In the genomic region with DNA sequence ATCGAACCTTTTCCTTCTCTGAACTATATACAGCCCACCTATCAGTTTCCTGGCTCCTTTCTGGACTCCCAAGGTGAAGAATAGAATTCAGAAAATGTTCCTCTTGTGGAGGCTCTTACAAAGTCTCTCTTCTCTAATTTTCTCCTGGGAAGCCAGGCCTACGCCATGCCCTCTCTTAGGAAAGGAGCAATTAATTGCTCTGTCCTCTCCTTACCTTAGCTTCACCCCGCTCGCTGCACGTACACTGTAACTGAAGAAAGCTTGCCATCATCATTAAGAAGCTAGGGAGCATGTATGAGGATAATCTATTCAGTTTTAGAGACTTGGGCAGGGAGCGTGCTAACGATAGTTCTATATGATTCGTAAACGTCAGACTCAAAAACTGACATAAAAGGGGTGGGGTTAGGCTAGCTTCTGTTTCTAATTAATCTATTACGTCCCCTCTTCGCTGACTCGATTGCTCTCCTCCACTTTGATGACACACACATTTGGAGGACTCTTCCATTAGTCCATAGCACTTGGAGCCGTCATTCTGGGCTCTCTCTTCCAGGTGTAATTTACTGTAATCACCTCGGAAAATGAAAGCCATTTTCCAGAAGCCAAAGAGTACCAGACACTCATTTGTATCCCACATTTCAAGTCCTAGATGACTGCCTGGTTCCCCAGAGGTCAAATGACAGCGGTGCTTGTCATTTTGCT, we compare ENCODE assay signal across 24 mouse cellular contexts. TPM values are rescaled to one million over a fixed set of nuclear protein-coding genes. Genes with fewer than 3 reads are reported as not detected.
DNase-seq lines count a peak whose midpoint lies in the region; ATAC-seq and TF ChIP-seq lines count a peak whose summit lies in the region.
"Had no signal": no experiment of that assay in that cellular context is flagged by ENCODE, and none has a peak within 500 bp of the region (broad histone marks: within the 10 kb centered on the region; RNA-seq: fewer than 3 reads in every experiment).

No protein-coding gene starts in this region.

- WGBS in lung, embryonic 14.5 days, result 55% methylated on average over 15 of the region's 15 CpGs
- WGBS in forebrain, embryonic 13.5 days, result 47% methylated on average over 15 of the region's 15 CpGs

- TF ChIP-seq POLR2A in brain, embryonic 14.5 days (IDR thresholded peaks at IDR 0.05; ENCODE audit: borderline replicate concordance, extremely low read depth, insufficient read depth, insufficient read length, poor library complexity, severe bottlenecking), result no peak

- no peak for ATAC-seq in lung, embryonic 14.5 days (ENCODE audit: insufficient read depth)
- ATAC-seq in forebrain, embryonic 13.5 days, result peak; percentile 43; the same call in 1 of the 2 replicates
- ATAC-seq: hindbrain, embryonic 16.5 days; intestine, embryonic 16.5 days had no signal

- 0 out of 2 replicates have a peak overlapping the region, but pooled peaks have one; percentile 16 for H3K27ac ChIP-seq in lung, embryonic 14.5 days (ENCODE audit: low read depth)
- H3K27ac ChIP-seq in forebrain, embryonic 13.5 days, result 0 out of 2 replicates have a peak overlapping the region, but pooled peaks have one; percentile 36
- H3K27ac ChIP-seq: heart, adult 2 months; heart, embryonic 13.5 days; kidney, embryonic 15.5 days; limb, embryonic 15.5 days; liver, embryonic 15.5 days; macrophage had no signal

- no peak overlapping the region for H3K4me3 ChIP-seq in lung, embryonic 14.5 days (ENCODE audit: low read depth, low read length)
- H3K4me3 ChIP-seq in forebrain, embryonic 13.5 days, result no peak overlapping the region
- H3K4me3 ChIP-seq: heart, adult 2 months; heart, embryonic 13.5 days; kidney, embryonic 15.5 days; limb, embryonic 15.5 days; liver, embryonic 15.5 days had no signal

- no peaks in the 10 kb centered on the region for H3K4me1 ChIP-seq in lung, embryonic 14.5 days (ENCODE audit: insufficient read depth)
- no peaks in the 10 kb centered on the region for H3K4me1 ChIP-seq in forebrain, embryonic 13.5 days
- H3K4me1 ChIP-seq: limb, embryonic 15.5 days; liver, embryonic 15.5 days had no signal

- no peaks in the 10 kb centered on the region for H3K36me3 ChIP-seq in lung, embryonic 14.5 days (ENCODE audit: insufficient read depth)
- H3K36me3 ChIP-seq in forebrain, embryonic 13.5 days (ENCODE audit: poor library complexity, severe bottlenecking), result no peaks in the 10 kb centered on the region
- H3K36me3 ChIP-seq: heart, embryonic 13.5 days; kidney, embryonic 15.5 days; limb, embryonic 15.5 days; liver, embryonic 15.5 days had no signal

- no peak for TF ChIP-seq CTCF in lung, embryonic 14.5 days (IDR thresholded peaks at IDR 0.05; ENCODE audit: low read depth)
- TF ChIP-seq CTCF in brain, embryonic 14.5 days (IDR thresholded peaks at IDR 0.05; ENCODE audit: borderline replicate concordance, extremely low read depth, insufficient read depth, insufficient read length), result no peak

- no peaks in the 10 kb centered on the region for H3K27me3 ChIP-seq in lung, embryonic 14.5 days (ENCODE audit: insufficient read depth, low read length)
- H3K27me3 ChIP-seq in forebrain, embryonic 13.5 days, result no peaks in the 10 kb centered on the region
- H3K27me3 ChIP-seq: heart, embryonic 13.5 days; kidney, embryonic 15.5 days; limb, embryonic 15.5 days; liver, embryonic 15.5 days had no signal

- H3K4me2 ChIP-seq in lung, embryonic 14.5 days, result no peak overlapping the region
- no peak overlapping the region for H3K4me2 ChIP-seq in forebrain, embryonic 13.5 days
- H3K4me2 ChIP-seq: heart, embryonic 13.5 days; kidney, embryonic 15.5 days; limb, embryonic 15.5 days; liver, embryonic 15.5 days had no signal

- H3K9ac ChIP-seq in lung, embryonic 14.5 days, result no peak overlapping the region
- no peak overlapping the region for H3K9ac ChIP-seq in forebrain, embryonic 13.5 days
- H3K9ac ChIP-seq: heart, embryonic 13.5 days; kidney, embryonic 15.5 days; limb, embryonic 15.5 days; liver, embryonic 15.5 days had no signal

- no peaks in the 10 kb centered on the region for H3K9me3 ChIP-seq in lung, embryonic 14.5 days (ENCODE audit: low read depth, low read length)
- no peaks in the 10 kb centered on the region for H3K9me3 ChIP-seq in forebrain, embryonic 13.5 days (replicated peaks)
- H3K9me3 ChIP-seq: heart, embryonic 13.5 days; kidney, embryonic 15.5 days; limb, embryonic 15.5 days; liver, embryonic 15.5 days had no signal

- DNase-seq in embryo, embryonic 11 days, result peak; percentile 31
- DNase-seq in embryo, embryonic 10.5 days (ENCODE audit: low spot score), result no peak
- no peak for DNase-seq in lung, embryonic 14.5 days
- no peak for DNase-seq in lung, postnatal 4 days
- DNase-seq in brain, embryonic 14.5 days (ENCODE audit: low read depth), result peak; percentile 55
- DNase-seq in kidney, adult 9 months, result no peak
- DNase-seq in kidney, adult 18-20 months, result no peak
- DNase-seq: adrenal gland, postnatal 25 days; cerebellum, adult 9-10 months; gastrocnemius, postnatal 36 days; heart, adult 2 months; heart, postnatal 14 days; kidney, postnatal 4 days; left cerebral cortex, postnatal 4 days; thymus, adult 18-20 months; thymus, postnatal 36 days had no signal

RNA-seq across cellular contexts. Expression of gene Mycn, which starts 55.4 kb away (rescaled TPM):
- polyA plus RNA-seq in lung, embryonic 14.5 days (2014; fragmentation: Nextera tagmentation; extraction: Ambion mirVana), result 64.2 and 70.7 TPM in 2 replicates
- 57.0 and 85.2 TPM in 2 replicates for polyA plus RNA-seq in brain, embryonic 14.5 days (2012; rRNA removed)
- 110 and 114 TPM in 2 replicates for polyA plus RNA-seq in forebrain, embryonic 13.5 days (2015; fragmentation: Nextera tagmentation; extraction: Ambion mirVana)
- polyA plus RNA-seq: macrophage had no signal

Comparison
In these comparisons a context has a peak if more than half of its experiments do, and no peak if none do; other contexts are left out.
1. DNase-seq: peak in embryo, embryonic 11 days (single experiment) and brain, embryonic 14.5 days (single experiment); none in embryo, embryonic 10.5 days (single experiment), lung, embryonic 14.5 days (single experiment), lung, postnatal 4 days (0 of 2), kidney, adult 9 months (single experiment) and kidney, adult 18-20 months (single experiment).